Mouse (Mus musculus) retina, embryonic 14.5 days (tissue): ENCODE data around the gene Lsr.
"Not testable (repeated sequence)": the region's sequence is repeated elsewhere in the genome, so short reads cannot be mapped to it uniquely, and the experiment has no call there.

ENCODE experiments used
- DNase-seq: peaks from one replicate; pipeline ENCODE4 v3.0.0-alpha.2; 2015; ENCODE audit warnings: low spot score

The Lsr gene

GRCm38 (mm10) chr7:30962862-30963261, 10.4 kb downstream of the Lsr start:
- no peak for DNase-seq

GRCm38 (mm10) chr7:30959786-30960349, 13.4 kb downstream of the Lsr start:
- DNase-seq = no peak

GRCm38 (mm10) chr7:30958866-30959487, 14.3 kb downstream of the Lsr start:
- DNase-seq = no peak

GRCm38 (mm10) chr7:30958109-30958865, 15.0 kb downstream of the Lsr start:
- no peak for DNase-seq

GRCm38 (mm10) chr7:30957367-30957783, 15.9 kb downstream of the Lsr start:
- peak; percentile 86 for DNase-seq

GRCm38 (mm10) chr7:30956756-30957366, 16.4 kb downstream of the Lsr start, which contains the start of gene Usf2:
Gene Usf2, minus strand, starts transcription at chr7:30956803.
- DNase-seq = peak; percentile 74

- peak; percentile 61 for DNase-seq
Measured at GRCm38 (mm10) chr7:30956357-30956751, 16.9 kb downstream of the Lsr start.

- peak; percentile 92 for DNase-seq
Measured at GRCm38 (mm10) chr7:30955584-30956356, 17.5 kb downstream of the Lsr start.

GRCm38 (mm10) chr7:30954971-30955520, 18.2 kb downstream of the Lsr start:
- peak; percentile 1 for DNase-seq

- DNase-seq = peak; percentile 1
Measured at GRCm38 (mm10) chr7:30954036-30954435, 19.2 kb downstream of the Lsr start.

- peak; percentile 0 for DNase-seq
Measured at GRCm38 (mm10) chr7:30953459-30953858, 19.8 kb downstream of the Lsr start.

- DNase-seq = peak; percentile 0
Measured at GRCm38 (mm10) chr7:30952441-30953265, 20.6 kb downstream of the Lsr start.

GRCm38 (mm10) chr7:30949902-30950301, 23.4 kb downstream of the Lsr start:
- not testable (repeated sequence) for DNase-seq

GRCm38 (mm10) chr7:30945876-30946275, 27.4 kb downstream of the Lsr start:
- no peak for DNase-seq

GRCm38 (mm10) chr7:30945466-30945865, 27.8 kb downstream of the Lsr start:
- peak; percentile 1 for DNase-seq

- DNase-seq = peak; percentile 1
Measured at GRCm38 (mm10) chr7:30944706-30945105, 28.6 kb downstream of the Lsr start.

GRCm38 (mm10) chr7:30943909-30944635, 29.2 kb downstream of the Lsr start, which contains the start of gene Hamp:
Gene Hamp, minus strand, starts transcription at chr7:30944032.
- peak; percentile 1 for DNase-seq

GRCm38 (mm10) chr7:30942365-30942764, 30.9 kb downstream of the Lsr start:
- DNase-seq = not testable (repeated sequence)

GRCm38 (mm10) chr7:30940070-30940469, 33.2 kb downstream of the Lsr start:
- DNase-seq = not testable (repeated sequence)
